Mouse (Mus musculus): ENCODE data around the gene Cep128. TPM values are rescaled to one million over a fixed set of nuclear protein-coding genes. Genes with fewer than 3 reads are reported as not detected.
A peak's percentile ranks its signal among the peaks of the same experiment; 100 is the strongest.

The Cep128 gene
- total and polyA plus RNA-seq, 3 experiments, result 8.9 to 16.1 (median 13.5) TPM

DNA sequence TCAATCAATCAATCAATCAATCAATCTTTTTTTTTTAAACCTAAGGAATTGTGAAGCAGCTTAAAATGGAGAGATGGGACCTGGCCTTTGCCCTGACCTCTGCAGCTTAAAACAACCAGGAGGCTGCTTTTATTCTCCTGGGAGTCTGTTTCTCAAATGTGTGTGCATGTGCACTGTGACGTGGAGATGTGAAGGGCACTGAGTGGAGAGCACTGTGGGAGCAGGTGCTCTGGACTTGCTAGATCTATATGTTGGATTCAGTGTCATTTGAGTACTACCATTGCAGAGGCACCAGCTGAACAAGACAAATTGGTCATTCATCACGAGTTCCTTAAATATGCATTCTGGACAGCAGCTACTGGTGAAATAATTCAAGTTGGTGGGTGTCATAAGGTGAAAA, 42.9 kb upstream of the Cep128 start:
- dilution Hi-C loops (cut with MboI; ENCODE audit: extremely low pct_ligation_motif_present, extremely low pct_unique_long_range_greater_than_20kb, low sequenced_read_pairs) (no loop called here), in situ Hi-C loops (cut with MboI; ENCODE audit: low pct_ligation_motif_present, low pct_unique_long_range_greater_than_20kb, low sequenced_read_pairs) (no loop called here)
- DNase-seq (ENCODE audit: extremely low read depth), result no peak
- H3K4me1 ChIP-seq (ENCODE audit: control insufficient read depth in 1 of 2, insufficient read depth in 2 of 2), result peaks cover 4 to 11% of the 10 kb centered on the region in 2 experiments; a peak in 2 of 4 replicates
- H3K36me3 ChIP-seq (replicated peaks in 1 of 2; ENCODE audit: control insufficient read depth in 1 of 2, insufficient read depth in 1 of 2, low read length in 1 of 2), result no peaks in the 10 kb centered on the region
- H3K4me3 ChIP-seq (replicated peaks in 1 of 3; ENCODE audit: low read depth in 2 of 3, low read length in 2 of 3, poor library complexity in 1 of 3), result no peak overlapping the region
- no peak overlapping the region for H3K9ac ChIP-seq (ENCODE audit: insufficient read depth, low read depth)
- H3K9me3 ChIP-seq (replicated peaks; ENCODE audit: low read length), result no peaks in the 10 kb centered on the region
- H3K27ac ChIP-seq (ENCODE audit: insufficient read depth, low read depth), result no peak overlapping the region
- H3K4me2 ChIP-seq (ENCODE audit: insufficient read depth, low read depth, poor library complexity, severe bottlenecking), result no peak overlapping the region
- no peaks in the 10 kb centered on the region for H3K27me3 ChIP-seq (replicated peaks)
- no peaks in the 10 kb centered on the region for H3K79me2 ChIP-seq (replicated peaks; ENCODE audit: control insufficient read depth, extremely low read depth, insufficient read depth, poor library complexity, severe bottlenecking)
- TF ChIP-seq MXI1 (IDR thresholded peaks at IDR 0.05; ENCODE audit: low read depth, low read length) (no peak), GABPA (IDR thresholded peaks at IDR 0.05; ENCODE audit: insufficient replicate concordance, low read depth, low read length) (no peak), EP300 (IDR thresholded peaks at IDR 0.05; ENCODE audit: low read length) (no peak)

DNA sequence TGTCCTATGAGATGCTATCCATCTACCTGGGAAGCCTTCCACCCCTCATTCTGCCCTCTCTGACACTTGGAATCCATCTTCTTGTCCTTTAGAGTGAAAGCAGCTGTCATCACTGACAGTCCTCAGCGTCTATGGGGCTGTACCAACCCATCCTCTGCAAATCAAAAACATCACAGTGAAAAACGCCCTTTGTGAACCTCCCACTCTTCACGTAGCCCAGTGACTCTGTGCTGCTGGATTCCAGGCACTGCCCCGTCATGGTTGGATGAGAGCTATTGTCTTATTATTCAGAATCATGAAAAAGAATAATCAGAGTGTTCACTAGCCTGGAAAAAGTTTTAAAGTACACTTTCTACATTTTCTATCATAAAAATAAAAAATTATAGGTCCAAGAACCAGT, 42.3 kb upstream of the Cep128 start:
- no peak overlapping the region for H3K4me2 ChIP-seq (ENCODE audit: insufficient read depth, low read depth, poor library complexity, severe bottlenecking)
- in situ Hi-C loops (cut with MboI; ENCODE audit: low pct_ligation_motif_present, low pct_unique_long_range_greater_than_20kb, low sequenced_read_pairs) (no loop called here), dilution Hi-C loops (cut with MboI; ENCODE audit: extremely low pct_ligation_motif_present, extremely low pct_unique_long_range_greater_than_20kb, low sequenced_read_pairs) (no loop called here)
- H3K9ac ChIP-seq (ENCODE audit: insufficient read depth, low read depth), result no peak overlapping the region
- H3K79me2 ChIP-seq (replicated peaks; ENCODE audit: control insufficient read depth, extremely low read depth, insufficient read depth, poor library complexity, severe bottlenecking), result no peaks in the 10 kb centered on the region
- no peak overlapping the region for H3K27ac ChIP-seq (ENCODE audit: insufficient read depth, low read depth)
- TF ChIP-seq ETS1 (conservative IDR thresholded peaks at IDR 0.05; ENCODE audit: low read depth, low read length) (no peak), RAD21 (IDR thresholded peaks at IDR 0.05; ENCODE audit: low read depth, low read length) (no peak), EP300 (IDR thresholded peaks at IDR 0.05; ENCODE audit: low read length) (no peak), IRF4 (IDR thresholded peaks at IDR 0.05; ENCODE audit: low read depth, low read length) (no peak)
- DNase-seq (ENCODE audit: extremely low read depth), result no peak
- peaks cover 5 to 11% of the 10 kb centered on the region in 2 experiments; a peak in 3 of 4 replicates for H3K4me1 ChIP-seq (ENCODE audit: control insufficient read depth in 1 of 2, insufficient read depth in 2 of 2)
- H3K4me3 ChIP-seq (replicated peaks in 1 of 3; ENCODE audit: low read depth in 2 of 3, low read length in 2 of 3, poor library complexity in 1 of 3), result no peak overlapping the region
- H3K27me3 ChIP-seq (replicated peaks), result no peaks in the 10 kb centered on the region
- no peaks in the 10 kb centered on the region for H3K36me3 ChIP-seq (replicated peaks in 1 of 2; ENCODE audit: control insufficient read depth in 1 of 2, insufficient read depth in 1 of 2, low read length in 1 of 2)
- no peaks in the 10 kb centered on the region for H3K9me3 ChIP-seq (replicated peaks; ENCODE audit: low read length)

DNA sequence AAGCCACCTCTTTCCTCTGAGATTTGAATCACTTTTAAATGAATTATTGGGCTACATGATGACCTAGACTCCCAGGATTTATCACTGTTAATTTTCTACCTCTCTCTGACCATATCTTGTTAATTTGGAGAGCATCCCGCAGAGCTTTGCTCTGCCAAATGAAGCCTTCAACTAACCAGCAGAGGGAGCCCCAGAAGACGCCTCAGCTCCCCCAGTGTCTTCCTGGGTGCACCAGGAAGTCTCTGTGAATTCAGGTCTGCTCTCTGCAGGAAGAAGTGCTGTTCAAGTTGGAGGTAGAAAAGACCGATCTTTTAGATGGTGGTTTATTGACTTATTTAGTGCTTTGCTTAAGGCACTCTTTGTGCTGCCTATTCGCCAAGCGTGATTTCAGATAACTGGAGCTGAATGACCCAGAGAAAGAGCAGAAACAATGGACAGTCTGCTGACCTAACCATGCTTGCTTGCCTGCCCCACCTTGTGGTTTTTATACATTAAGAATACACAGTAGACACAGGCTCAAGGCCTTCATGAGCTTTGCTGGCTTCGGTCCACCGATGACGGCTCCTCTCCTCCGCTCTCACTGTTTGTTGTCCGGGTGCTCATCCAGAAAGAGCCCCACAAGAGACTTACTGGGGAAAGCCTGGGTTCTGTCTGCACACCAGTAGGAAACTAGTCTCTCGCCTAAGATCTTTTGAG, 39.1 kb upstream of the Cep128 start:
- TF ChIP-seq ZKSCAN1 (IDR thresholded peaks at IDR 0.05; ENCODE audit: borderline replicate concordance, low read depth, low read length) (no peak), ETS1 (conservative IDR thresholded peaks at IDR 0.05; ENCODE audit: low read depth, low read length) (no peak), SMC3 (IDR thresholded peaks at IDR 0.05; ENCODE audit: low read depth, low read length) (peak; percentile 80), ZNF384 (IDR thresholded peaks at IDR 0.05; ENCODE audit: low read depth, low read length) (no peak), POLR2AphosphoS2 (IDR thresholded peaks at IDR 0.05; ENCODE audit: low read depth, low read length) (no peak), POLR2A (IDR thresholded peaks at IDR 0.05; ENCODE audit: low read depth, low read length) (peak; percentile 46), HCFC1 (IDR thresholded peaks at IDR 0.05; ENCODE audit: low read depth, low read length) (peak; percentile 31; the same call in 1 of the 2 replicates), ELF1 (IDR thresholded peaks at IDR 0.05; ENCODE audit: low read depth, low read length) (peak; percentile 90), TBP (conservative IDR thresholded peaks at IDR 0.05; ENCODE audit: low read depth, low read length) (no peak), RAD21 (IDR thresholded peaks at IDR 0.05; ENCODE audit: low read depth, low read length) (peak; percentile 58), NELFE (IDR thresholded peaks at IDR 0.05; ENCODE audit: low read depth, low read length) (no peak), CTCF (conservative IDR thresholded peaks at IDR 0.05 in 1 of 2, IDR thresholded peaks at IDR 0.05 in 1 of 2; ENCODE audit: low read depth in 2 of 2, low read length in 2 of 2) (peak; percentile 47 to 85; a peak in 3 of 4 replicates), TCF12 (IDR thresholded peaks at IDR 0.05; ENCODE audit: low read depth, low read length) (0 out of 2 replicates have a peak, but pooled peaks have one; percentile 23), MAZ (IDR thresholded peaks at IDR 0.05; ENCODE audit: low read depth, low read length) (no peak)
- no peaks in the 10 kb centered on the region for H3K27me3 ChIP-seq (replicated peaks)
- H3K36me3 ChIP-seq (replicated peaks in 1 of 2; ENCODE audit: control insufficient read depth in 1 of 2, insufficient read depth in 1 of 2, low read length in 1 of 2), result no peaks in the 10 kb centered on the region
- no peaks in the 10 kb centered on the region for H3K79me2 ChIP-seq (replicated peaks; ENCODE audit: control insufficient read depth, extremely low read depth, insufficient read depth, poor library complexity, severe bottlenecking)
- no peak overlapping the region for H3K27ac ChIP-seq (ENCODE audit: insufficient read depth, low read depth)
- H3K9me3 ChIP-seq (replicated peaks; ENCODE audit: low read length), result no peaks in the 10 kb centered on the region
- in situ Hi-C loops (cut with MboI; ENCODE audit: low pct_ligation_motif_present, low pct_unique_long_range_greater_than_20kb, low sequenced_read_pairs) (loop anchor here (25.0 kb wide), 3 partner anchors 114 to 364 kb away; partner anchors contain the start of gene Ston2), dilution Hi-C loops (cut with MboI; ENCODE audit: extremely low pct_ligation_motif_present, extremely low pct_unique_long_range_greater_than_20kb, low sequenced_read_pairs) (no loop called here)
- peaks cover 7 to 11% of the 10 kb centered on the region in 2 experiments; a peak in 3 of 4 replicates for H3K4me1 ChIP-seq (ENCODE audit: control insufficient read depth in 1 of 2, insufficient read depth in 2 of 2)
- H3K4me2 ChIP-seq (ENCODE audit: insufficient read depth, low read depth, poor library complexity, severe bottlenecking), result 0 out of 2 replicates have a peak overlapping the region, but pooled peaks have one; percentile 8
- no peak overlapping the region for H3K4me3 ChIP-seq (replicated peaks in 1 of 3; ENCODE audit: low read depth in 2 of 3, low read length in 2 of 3, poor library complexity in 1 of 3)
- peak; percentile 78 for DNase-seq (ENCODE audit: extremely low read depth)
- H3K9ac ChIP-seq (ENCODE audit: insufficient read depth, low read depth), result no peak overlapping the region
